Mouse (Mus musculus): ENCODE measurements around the gene Sema5b. TPM values are rescaled to one million over a fixed set of nuclear protein-coding genes. Genes with fewer than 3 reads are reported as not detected.

Gene Sema5b
- total and polyA plus RNA-seq, 2 experiments from 2014 or later = 12.8 to 30.1 TPM

- no peak for TF ChIP-seq CTCF (IDR thresholded peaks at IDR 0.05; ENCODE audit: low read depth)
- peaks cover 41% of the 10 kb centered on the region for H3K4me1 ChIP-seq (ENCODE audit: insufficient read depth)
Observed at GRCm38 (mm10) chr16:35601426-35601825, 60.5 kb downstream of the Sema5b start.

GRCm38 (mm10) chr16:35602529-35602928, 61.6 kb downstream of the Sema5b start:
- Histone ChIP-seq H3K9me3 (ENCODE audit: low read length) (no peaks in the 10 kb centered on the region), H3K27ac (ENCODE audit: low read depth, low read length) (no peak overlapping the region), H3K4me1 (ENCODE audit: insufficient read depth) (peaks cover 40% of the 10 kb centered on the region), H3K9ac (no peak overlapping the region), H3K4me2 (ENCODE audit: low read depth) (no peak overlapping the region), H3K36me3 (ENCODE audit: insufficient read depth) (no peaks in the 10 kb centered on the region), H3K27me3 (ENCODE audit: insufficient read depth, low read length) (no peaks in the 10 kb centered on the region), H3K4me3 (ENCODE audit: low read depth, low read length) (no peak overlapping the region)
- no peak for ATAC-seq
- TF ChIP-seq CTCF (IDR thresholded peaks at IDR 0.05; ENCODE audit: low read depth) = no peak
- no peak for DNase-seq
- 52% methylated on average over 9 of the region's 9 CpGs for WGBS

More at GRCm38 (mm10) chr16:35601426-35601825, 60.5 kb downstream of the Sema5b start:
- Histone ChIP-seq H3K9ac (no peak overlapping the region), H3K9me3 (ENCODE audit: low read length) (no peaks in the 10 kb centered on the region), H3K4me2 (ENCODE audit: low read depth) (no peak overlapping the region), H3K27ac (ENCODE audit: low read depth, low read length) (no peak overlapping the region), H3K36me3 (ENCODE audit: insufficient read depth) (no peaks in the 10 kb centered on the region), H3K4me3 (ENCODE audit: low read depth, low read length) (no peak overlapping the region), H3K27me3 (ENCODE audit: insufficient read depth, low read length) (no peaks in the 10 kb centered on the region)
- no peak for ATAC-seq
- DNase-seq = no peak
- WGBS = 80% methylated on average over 6 of the region's 6 CpGs

DNA sequence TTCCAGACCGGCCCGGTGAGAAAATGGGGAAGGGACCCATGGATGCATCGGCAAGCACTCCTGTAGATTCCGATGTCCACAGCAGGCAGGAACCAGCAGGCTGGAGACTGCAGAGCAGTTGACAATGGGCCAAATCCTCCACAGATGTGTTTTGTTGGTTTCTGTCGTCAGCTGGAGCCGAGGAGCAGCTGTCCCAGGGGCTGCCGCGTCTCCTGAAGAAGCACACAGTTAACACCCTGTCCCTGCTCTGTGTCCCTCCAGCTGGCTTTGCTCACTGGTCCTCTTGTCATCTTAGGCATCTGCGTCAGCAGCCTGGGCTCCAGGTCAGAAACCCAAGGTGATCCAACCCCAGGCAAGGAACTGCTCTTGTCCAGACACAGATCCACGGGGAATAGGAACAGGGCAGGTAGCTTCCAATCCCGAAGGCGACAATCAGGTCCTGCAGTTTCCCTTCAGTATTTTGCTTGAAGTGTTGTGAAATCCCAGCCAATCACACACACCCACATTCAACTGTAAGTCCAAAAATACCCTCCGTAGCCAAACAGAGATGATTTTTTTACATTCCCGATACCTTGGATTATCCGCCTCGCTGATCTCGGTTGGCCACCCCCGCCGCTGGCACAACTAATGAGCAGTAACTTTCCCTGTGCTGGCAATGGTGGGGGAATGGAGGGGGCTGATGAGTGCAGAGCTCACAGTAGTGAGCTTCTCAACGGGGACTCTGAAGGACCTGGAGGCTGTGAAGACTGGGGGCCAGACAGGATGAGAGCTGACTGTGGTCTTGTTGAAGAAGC, 63.0 kb downstream of the Sema5b start:
- no peak overlapping the region for H3K27ac ChIP-seq (ENCODE audit: low read depth, low read length)
- H3K9me3 ChIP-seq (ENCODE audit: low read length) = no peaks in the 10 kb centered on the region
- ATAC-seq (peak; percentile 40), DNase-seq (peak; percentile 54)
- WGBS = 33% methylated on average over 20 of the region's 20 CpGs
- no peak overlapping the region for H3K4me2 ChIP-seq (ENCODE audit: low read depth)
- H3K4me3 ChIP-seq (ENCODE audit: low read depth, low read length) = no peak overlapping the region
- H3K27me3 ChIP-seq (ENCODE audit: insufficient read depth, low read length) = no peaks in the 10 kb centered on the region
- H3K4me1 ChIP-seq (ENCODE audit: insufficient read depth) = peaks cover 37% of the 10 kb centered on the region
- no peak overlapping the region for H3K9ac ChIP-seq
- no peaks in the 10 kb centered on the region for H3K36me3 ChIP-seq (ENCODE audit: insufficient read depth)
- TF ChIP-seq CTCF (IDR thresholded peaks at IDR 0.05; ENCODE audit: low read depth) = no peak

DNA sequence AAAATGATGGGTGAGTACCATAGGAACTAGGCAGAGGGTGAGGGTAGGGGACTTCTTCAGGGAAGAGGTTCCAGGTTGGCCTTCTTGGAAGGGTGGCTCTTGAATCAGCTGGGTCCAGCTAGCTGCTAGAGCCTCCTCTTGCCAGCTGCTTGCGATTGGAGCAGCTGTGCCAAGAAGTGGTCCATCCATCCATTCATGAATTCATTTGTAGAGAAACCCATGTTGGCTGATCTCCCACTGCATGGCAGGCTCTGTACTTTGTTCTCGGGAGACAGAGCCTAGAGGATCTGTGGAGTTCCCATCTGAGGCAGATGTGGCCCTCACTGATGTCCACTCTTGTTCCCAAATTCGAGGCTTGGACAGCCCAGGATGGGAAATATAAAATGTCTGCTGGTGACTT, 66.3 kb downstream of the Sema5b start:
- DNase-seq (no peak), ATAC-seq (no peak)
- Histone ChIP-seq H3K4me2 (ENCODE audit: low read depth) (no peak overlapping the region), H3K27me3 (ENCODE audit: insufficient read depth, low read length) (no peaks in the 10 kb centered on the region), H3K4me3 (ENCODE audit: low read depth, low read length) (no peak overlapping the region), H3K27ac (ENCODE audit: low read depth, low read length) (no peak overlapping the region), H3K36me3 (ENCODE audit: insufficient read depth) (no peaks in the 10 kb centered on the region), H3K9me3 (ENCODE audit: low read length) (no peaks in the 10 kb centered on the region), H3K4me1 (ENCODE audit: insufficient read depth) (peaks cover 43% of the 10 kb centered on the region), H3K9ac (no peak overlapping the region)
- no peak for TF ChIP-seq CTCF (IDR thresholded peaks at IDR 0.05; ENCODE audit: low read depth)
- WGBS = 47% methylated on average over 3 of the region's 3 CpGs

- Histone ChIP-seq H3K27me3 (ENCODE audit: insufficient read depth, low read length) (no peaks in the 10 kb centered on the region), H3K9ac (no peak overlapping the region), H3K4me2 (ENCODE audit: low read depth) (no peak overlapping the region), H3K27ac (ENCODE audit: low read depth, low read length) (no peak overlapping the region), H3K4me3 (ENCODE audit: low read depth, low read length) (no peak overlapping the region), H3K36me3 (ENCODE audit: insufficient read depth) (no peaks in the 10 kb centered on the region), H3K9me3 (ENCODE audit: low read length) (no peaks in the 10 kb centered on the region), H3K4me1 (ENCODE audit: insufficient read depth) (peaks cover 35% of the 10 kb centered on the region)
- ATAC-seq (peak; percentile 34), DNase-seq (no peak)
- WGBS = 21% methylated on average over 3 of the region's 3 CpGs
- no peak for TF ChIP-seq CTCF (IDR thresholded peaks at IDR 0.05; ENCODE audit: low read depth)
Observed at GRCm38 (mm10) chr16:35608244-35608643, 67.3 kb downstream of the Sema5b start.

DNA sequence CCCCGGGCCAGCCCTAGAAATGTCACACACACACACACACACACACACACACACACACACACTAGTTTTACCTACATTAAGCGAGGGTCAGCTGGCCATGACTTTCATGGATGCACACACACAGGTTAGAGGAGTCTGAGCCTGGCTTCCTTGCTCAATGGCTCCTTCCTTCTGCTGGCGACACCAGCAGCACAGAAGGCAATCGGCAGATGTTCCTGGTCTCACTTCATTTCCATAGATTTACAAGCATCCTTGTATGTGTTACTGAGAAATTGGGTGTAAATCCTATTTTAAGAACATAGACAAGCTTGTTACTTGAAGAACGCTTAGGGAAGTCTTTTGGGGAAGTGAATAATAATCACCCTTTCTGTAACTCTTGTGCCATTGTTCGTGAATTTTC, 68.6 kb downstream of the Sema5b start:
- Histone ChIP-seq H3K36me3 (ENCODE audit: insufficient read depth) (no peaks in the 10 kb centered on the region), H3K27me3 (ENCODE audit: insufficient read depth, low read length) (no peaks in the 10 kb centered on the region), H3K4me2 (ENCODE audit: low read depth) (no peak overlapping the region), H3K27ac (ENCODE audit: low read depth, low read length) (no peak overlapping the region), H3K4me1 (ENCODE audit: insufficient read depth) (peaks cover 35% of the 10 kb centered on the region), H3K9ac (no peak overlapping the region), H3K9me3 (ENCODE audit: low read length) (no peaks in the 10 kb centered on the region), H3K4me3 (ENCODE audit: low read depth, low read length) (no peak overlapping the region)
- WGBS = 62% methylated on average over 6 of the region's 6 CpGs
- no peak for TF ChIP-seq CTCF (IDR thresholded peaks at IDR 0.05; ENCODE audit: low read depth)
- DNase-seq (peak; percentile 64), ATAC-seq (peak; percentile 32; the same call in 1 of the 2 replicates)
